ENCODE assay signal across 8 mouse cellular contexts in the genomic region with DNA sequence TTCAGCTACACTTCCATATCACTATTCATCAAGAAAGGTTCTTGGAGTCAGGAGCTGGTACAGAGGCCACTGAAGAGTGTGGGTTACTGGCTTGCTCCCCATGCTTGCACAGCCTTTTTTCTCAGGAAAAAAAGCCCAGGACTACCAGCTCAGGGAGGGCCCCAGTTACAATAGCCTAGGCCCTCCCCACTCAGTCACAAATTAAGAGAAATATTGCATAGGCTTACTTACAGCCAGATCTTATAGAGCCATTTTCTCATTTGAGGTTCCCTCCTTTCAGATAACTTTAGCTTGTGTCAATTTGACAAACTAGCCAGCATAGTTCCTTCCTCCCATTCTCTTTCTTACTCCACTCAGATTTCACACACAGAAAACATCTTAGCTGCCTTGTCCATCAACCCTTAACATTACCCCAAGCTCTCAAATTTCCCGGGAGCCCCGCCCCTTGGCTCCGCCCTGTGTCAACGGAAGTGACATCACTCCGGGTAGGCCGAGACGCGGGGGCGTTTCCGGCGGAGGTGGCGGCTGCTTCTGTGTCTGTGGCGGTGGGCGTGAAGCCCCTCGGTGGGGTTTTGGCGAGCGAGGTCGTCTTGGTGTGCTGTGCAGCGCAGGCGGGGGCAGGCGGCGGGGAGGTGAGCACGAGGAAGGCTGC. TPM values are rescaled to one million over a fixed set of nuclear protein-coding genes. Genes with fewer than 3 reads are reported as not detected.
DNase-seq lines count a peak whose midpoint lies in the region; TF ChIP-seq lines count a peak whose summit lies in the region.

A gene (plus strand): TSS at position 473 of the 652 bp plus-strand sequence.

- intact Hi-C loops in left cerebral cortex, adult 2 months (cut with DNase I) = no loop called here

- WGBS in macrophage (ENCODE audit: missing documents) = 0% methylated on average over 22 of the region's 23 CpGs

- peak within 1 kb of the TSS; percentile 95 for H3K4me3 ChIP-seq in left cerebral cortex, adult 2 months
- H3K4me3 ChIP-seq in macrophage (ENCODE audit: inconsistent target) = peak within 1 kb of the TSS; percentile 58

- TF ChIP-seq CTCF in left cerebral cortex, adult 2 months (IDR thresholded peaks at IDR 0.05) = no peak

- DNase-seq in adipocyte (ENCODE audit: low spot score) = peak; percentile 93
- peak; percentile 90 for DNase-seq in embryo, embryonic 10 days (ENCODE audit: low spot score)
- peak; percentile 93 for DNase-seq in gastrocnemius, postnatal 10 days
- peak; percentile 69 for DNase-seq in hindlimb bud, embryonic 11.5 days (ENCODE audit: extremely low spot score, low read depth, low spot score)
- peak; percentile 86 to 87 for DNase-seq in left cerebral cortex, adult 2 months (ENCODE audit: extremely low spot score in 1 of 2, low spot score in 2 of 2)
- DNase-seq in retina, postnatal 7 days (ENCODE audit: low read depth, low spot score) = peak; percentile 68
- peak; percentile 78 for DNase-seq in urinary bladder, adult 2 months (ENCODE audit: low spot score)

- H3K79me2 ChIP-seq in macrophage (ENCODE audit: inconsistent target) = peaks cover 46% of the 10 kb centered on the region

- H3K36me3 ChIP-seq in macrophage (ENCODE audit: inconsistent target) = peaks cover 3% of the 10 kb centered on the region; the same call in 1 of the 2 replicates

- peak within 1 kb of the TSS; percentile 97 for H3K27ac ChIP-seq in left cerebral cortex, adult 2 months
- 0 out of 2 replicates have a peak within 1 kb of the TSS, but pooled peaks have one; percentile 12 for H3K27ac ChIP-seq in macrophage

RNA-seq across cellular contexts. Expression of the gene that starts here (rescaled TPM):
- total RNA-seq in gastrocnemius, postnatal 10 days (2021) = 1 to 10 TPM; 7.8 to 8.5 TPM
- total RNA-seq in left cerebral cortex, adult 2 months (2021) = 10 to 100 TPM; 13.8 to 14.2 TPM
- total RNA-seq in macrophage (2018; cell fraction: chromatin; rRNA removed) = 10 to 100 TPM in 17 of 26 experiments, 1 to 10 TPM in 9; 4.4 to 22.2 (median 11.7) TPM
- 10 to 100 TPM in 1 of 26 experiments, 1 to 10 TPM in 25; 4.3 to 10.4 (median 7.4) TPM for total RNA-seq in macrophage (2018; cell fraction: cytosol; rRNA removed)
- 10 to 100 TPM in 14 of 26 experiments, 1 to 10 TPM in 12; 3.9 to 17.6 (median 11.4) TPM for total RNA-seq in macrophage (2018; cell fraction: nucleus; rRNA removed)
- 5.3 to 7.7 TPM (median 6.3 TPM) in 3 replicates for polyA plus RNA-seq in macrophage (2018)
- polyA plus RNA-seq in urinary bladder, adult 2 months (2012; rRNA removed) = 12.3 and 13.8 TPM in 2 replicates

Comparison
In these comparisons a context has a peak if more than half of its experiments do, and no peak if none do; other contexts are left out.
1. Peak in every context shown above with its lines: DNase-seq, H3K4me3 ChIP-seq and H3K27ac ChIP-seq.